Mouse (Mus musculus): ENCODE measurements around the gene Fgfr2. TPM values are rescaled to one million over a fixed set of nuclear protein-coding genes. Genes with fewer than 3 reads are reported as not detected.

Fgfr2 gene
- polyA plus RNA-seq, 1 experiment: 12.0 TPM

- no peak overlapping the region for H3K4me3 ChIP-seq (ENCODE audit: insufficient read depth, low read depth, low read length)
- H3K4me1 ChIP-seq (ENCODE audit: control insufficient read depth, insufficient read depth, insufficient read length, low read length): peaks cover 20% of the 10 kb centered on the region
- H3K27ac ChIP-seq (replicated peaks; ENCODE audit: low read depth, low read length): no peak overlapping the region
Observed at GRCm38 (mm10) chr7:133083936-133084614, 39.1 kb downstream of the Fgfr2 start.

DNA sequence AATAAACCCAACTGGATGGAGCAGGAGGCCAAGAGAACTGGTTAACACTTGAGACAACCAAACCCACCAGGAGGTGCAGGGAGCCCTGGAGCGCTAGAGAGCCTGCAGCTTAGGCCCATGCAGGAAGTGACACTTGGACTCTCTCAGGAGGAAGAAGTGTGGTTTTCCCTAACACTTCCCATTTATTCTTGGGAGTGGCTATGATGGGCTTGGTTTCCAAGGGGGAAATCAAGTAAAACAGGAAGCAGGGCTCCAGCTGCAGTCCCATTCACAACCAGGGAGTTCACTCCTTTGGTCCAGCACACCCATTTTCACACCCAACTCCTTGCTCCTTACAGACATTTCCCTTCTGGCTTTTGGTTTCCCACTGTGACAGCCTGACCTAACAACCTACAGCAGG, 44.2 kb downstream of the Fgfr2 start:
- Histone ChIP-seq H3K27ac (replicated peaks; ENCODE audit: low read depth, low read length) (no peak overlapping the region), H3K4me3 (ENCODE audit: insufficient read depth, low read depth, low read length) (no peak overlapping the region), H3K4me1 (ENCODE audit: control insufficient read depth, insufficient read depth, insufficient read length, low read length) (peaks cover 14% of the 10 kb centered on the region; the same call in 1 of the 2 replicates)

GRCm38 (mm10) chr7:133074462-133075133, 48.6 kb downstream of the Fgfr2 start:
- Histone ChIP-seq H3K4me1 (ENCODE audit: control insufficient read depth, insufficient read depth, insufficient read length, low read length) (peaks cover 13% of the 10 kb centered on the region; the same call in 1 of the 2 replicates), H3K27ac (replicated peaks; ENCODE audit: low read depth, low read length) (no peak overlapping the region)

DNA sequence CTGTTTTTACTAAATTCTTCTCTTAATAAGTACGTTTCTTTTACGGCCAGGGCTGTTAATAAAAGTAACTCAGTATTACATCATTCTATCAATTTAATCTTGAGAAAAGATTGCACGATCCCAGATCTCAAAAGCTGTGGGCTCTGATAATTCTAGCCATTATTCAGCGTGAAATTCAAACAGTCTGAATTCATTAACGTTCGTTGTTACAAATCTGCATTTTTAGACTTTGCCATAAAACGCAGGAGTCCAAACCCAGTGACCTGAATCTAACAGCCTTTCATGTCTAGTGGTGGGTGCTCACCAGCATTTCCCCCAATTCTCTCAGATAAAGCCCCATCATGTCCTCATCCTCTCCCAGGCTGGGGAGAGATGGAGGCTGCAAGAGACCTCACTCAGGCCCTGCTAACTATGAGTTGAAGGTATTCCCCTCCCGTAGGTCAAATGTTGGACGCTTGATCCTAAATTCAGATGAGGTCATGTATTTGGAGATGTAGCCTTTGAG, 50.0 kb downstream of the Fgfr2 start:
- H3K27ac ChIP-seq (replicated peaks; ENCODE audit: low read depth, low read length): no peak overlapping the region
- H3K4me3 ChIP-seq (ENCODE audit: insufficient read depth, low read depth, low read length): no peak overlapping the region
- peaks cover 7% of the 10 kb centered on the region; the same call in 1 of the 2 replicates for H3K4me1 ChIP-seq (ENCODE audit: control insufficient read depth, insufficient read depth, insufficient read length, low read length)

More at GRCm38 (mm10) chr7:133074462-133075133, 48.6 kb downstream of the Fgfr2 start:
- no peak overlapping the region for H3K4me3 ChIP-seq (ENCODE audit: insufficient read depth, low read depth, low read length)

DNA sequence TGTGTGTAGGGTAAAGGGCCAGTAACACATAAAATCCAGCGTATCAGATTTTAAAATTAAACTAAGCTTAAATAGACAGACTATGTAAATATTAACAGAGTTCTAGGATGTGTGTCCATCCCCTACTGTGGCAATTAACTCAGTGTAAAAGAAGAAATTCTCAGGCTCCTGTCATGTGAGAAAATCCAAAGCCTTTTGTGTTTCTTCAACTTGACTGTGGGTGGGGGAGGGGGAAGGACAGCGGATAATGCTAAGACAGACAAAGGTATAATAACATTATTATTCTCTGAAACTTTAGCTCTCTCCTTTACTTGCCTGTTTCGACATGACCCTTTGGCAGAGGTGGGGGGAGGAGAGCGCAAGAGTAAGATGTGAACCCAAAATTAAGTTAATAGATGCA, 50.6 kb downstream of the Fgfr2 start:
- Histone ChIP-seq H3K27ac (replicated peaks; ENCODE audit: low read depth, low read length) (no peak overlapping the region), H3K4me1 (ENCODE audit: control insufficient read depth, insufficient read depth, insufficient read length, low read length) (peaks cover 7% of the 10 kb centered on the region; the same call in 1 of the 2 replicates), H3K4me3 (ENCODE audit: insufficient read depth, low read depth, low read length) (no peak overlapping the region)

DNA sequence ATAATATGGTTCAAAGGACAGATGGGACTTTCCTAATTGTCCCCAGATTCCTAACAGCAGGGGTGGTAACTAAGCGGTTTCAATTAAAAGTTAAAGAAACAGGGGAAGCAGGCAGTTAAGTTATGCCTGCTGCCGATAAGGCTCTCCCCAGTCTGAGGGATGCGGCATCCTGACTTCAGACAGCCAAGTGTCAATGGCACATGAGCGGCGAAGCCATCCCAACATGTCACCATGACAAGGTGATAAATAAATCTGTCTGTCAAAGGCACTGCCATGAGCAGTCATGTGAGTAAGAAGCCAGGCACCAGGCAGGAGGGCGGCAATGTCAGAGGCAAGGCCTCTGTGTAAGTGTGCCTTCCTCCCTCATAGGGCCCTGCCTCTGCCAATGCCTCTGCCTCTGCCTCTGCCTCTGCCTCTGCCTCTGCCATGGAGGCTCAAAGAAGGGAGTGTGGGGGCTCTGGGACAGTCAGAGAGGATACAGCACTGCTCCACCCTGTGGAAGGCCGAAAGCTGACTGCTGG, 55.8 kb downstream of the Fgfr2 start:
- H3K4me1 ChIP-seq (ENCODE audit: control insufficient read depth, insufficient read depth, insufficient read length, low read length): 0 out of 2 replicates have a peak, but pooled peaks cover 5% of the 10 kb centered on the region
- no peak overlapping the region for H3K4me3 ChIP-seq (ENCODE audit: insufficient read depth, low read depth, low read length)
- no peak overlapping the region for H3K27ac ChIP-seq (replicated peaks; ENCODE audit: low read depth, low read length)

- H3K4me1 ChIP-seq (ENCODE audit: control insufficient read depth, insufficient read depth, insufficient read length, low read length): 0 out of 2 replicates have a peak, but pooled peaks cover 5% of the 10 kb centered on the region
- no peak overlapping the region for H3K27ac ChIP-seq (replicated peaks; ENCODE audit: low read depth, low read length)
- no peak overlapping the region for H3K4me3 ChIP-seq (ENCODE audit: insufficient read depth, low read depth, low read length)
Observed at GRCm38 (mm10) chr7:133066776-133067175, 56.4 kb downstream of the Fgfr2 start.

GRCm38 (mm10) chr7:133062055-133062454, 61.1 kb downstream of the Fgfr2 start:
- peaks cover 23% of the 10 kb centered on the region for H3K4me1 ChIP-seq (ENCODE audit: control insufficient read depth, insufficient read depth, insufficient read length, low read length)
- no peak overlapping the region for H3K27ac ChIP-seq (replicated peaks; ENCODE audit: low read depth, low read length)
- no peak overlapping the region for H3K4me3 ChIP-seq (ENCODE audit: insufficient read depth, low read depth, low read length)

- Histone ChIP-seq H3K27ac (replicated peaks; ENCODE audit: low read depth, low read length) (no peak overlapping the region), H3K4me1 (ENCODE audit: control insufficient read depth, insufficient read depth, insufficient read length, low read length) (peaks cover 23% of the 10 kb centered on the region), H3K4me3 (ENCODE audit: insufficient read depth, low read depth, low read length) (no peak overlapping the region)
Observed at GRCm38 (mm10) chr7:133060170-133060569, 63.0 kb downstream of the Fgfr2 start.

GRCm38 (mm10) chr7:133059517-133060104, 63.5 kb downstream of the Fgfr2 start:
- Histone ChIP-seq H3K4me1 (ENCODE audit: control insufficient read depth, insufficient read depth, insufficient read length, low read length) (peaks cover 23% of the 10 kb centered on the region), H3K4me3 (ENCODE audit: insufficient read depth, low read depth, low read length) (no peak overlapping the region), H3K27ac (replicated peaks; ENCODE audit: low read depth, low read length) (no peak overlapping the region)

DNA sequence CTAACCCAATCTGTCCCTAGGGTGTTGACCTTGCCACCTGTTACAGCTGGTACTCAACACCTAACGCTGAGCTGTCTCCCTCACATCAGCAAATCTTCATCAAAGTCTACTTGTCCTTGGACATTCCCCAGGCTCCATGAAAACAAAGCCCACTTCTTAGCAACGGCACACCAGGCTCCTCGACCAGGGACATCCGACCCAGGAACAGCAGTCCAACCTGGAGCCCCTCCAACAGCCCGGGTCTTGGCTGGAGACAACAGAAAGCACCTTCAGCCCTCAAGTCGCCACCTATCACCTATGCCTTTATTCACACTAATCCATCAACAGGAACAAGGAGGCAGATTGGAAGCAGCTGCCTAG, 64.0 kb downstream of the Fgfr2 start:
- H3K4me1 ChIP-seq (ENCODE audit: control insufficient read depth, insufficient read depth, insufficient read length, low read length): peaks cover 23% of the 10 kb centered on the region
- peak overlapping the region; percentile 9; the same call in 1 of the 2 replicates for H3K27ac ChIP-seq (replicated peaks; ENCODE audit: low read depth, low read length)
- H3K4me3 ChIP-seq (ENCODE audit: insufficient read depth, low read depth, low read length): no peak overlapping the region

GRCm38 (mm10) chr7:133058496-133059149, 64.5 kb downstream of the Fgfr2 start:
- Histone ChIP-seq H3K27ac (replicated peaks; ENCODE audit: low read depth, low read length) (peak overlapping the region; percentile 9; the same call in 1 of the 2 replicates), H3K4me1 (ENCODE audit: control insufficient read depth, insufficient read depth, insufficient read length, low read length) (peaks cover 23% of the 10 kb centered on the region), H3K4me3 (ENCODE audit: insufficient read depth, low read depth, low read length) (no peak overlapping the region)

- no peak overlapping the region for H3K4me3 ChIP-seq (ENCODE audit: insufficient read depth, low read depth, low read length)
- H3K27ac ChIP-seq (replicated peaks; ENCODE audit: low read depth, low read length): no peak overlapping the region
- H3K4me1 ChIP-seq (ENCODE audit: control insufficient read depth, insufficient read depth, insufficient read length, low read length): peaks cover 29% of the 10 kb centered on the region
Observed at GRCm38 (mm10) chr7:133056924-133057323, 66.2 kb downstream of the Fgfr2 start.

DNA sequence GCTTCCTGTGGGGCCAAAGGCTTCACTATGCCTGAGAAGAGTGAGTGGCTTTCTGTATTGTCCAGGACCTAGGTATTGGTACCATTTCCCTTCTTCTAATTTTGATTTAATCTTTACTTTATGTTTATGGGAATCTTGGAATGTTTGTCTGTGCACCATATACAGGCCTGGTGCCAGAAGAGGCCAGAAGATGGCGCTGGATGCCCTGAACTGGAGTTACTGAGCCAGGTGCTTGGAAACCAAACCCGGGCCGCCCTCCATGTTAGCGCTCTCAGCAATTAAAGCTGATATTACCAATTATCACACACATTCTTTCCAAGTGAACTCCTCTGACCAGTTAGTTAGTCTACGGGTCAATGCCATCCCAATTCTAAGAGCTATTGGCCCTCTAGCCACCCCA, 68.7 kb downstream of the Fgfr2 start:
- H3K27ac ChIP-seq (replicated peaks; ENCODE audit: low read depth, low read length): no peak overlapping the region
- H3K4me3 ChIP-seq (ENCODE audit: insufficient read depth, low read depth, low read length): no peak overlapping the region
- H3K4me1 ChIP-seq (ENCODE audit: control insufficient read depth, insufficient read depth, insufficient read length, low read length): peaks cover 20% of the 10 kb centered on the region

- H3K4me1 ChIP-seq (ENCODE audit: control insufficient read depth, insufficient read depth, insufficient read length, low read length): peaks cover 17% of the 10 kb centered on the region
- no peak overlapping the region for H3K27ac ChIP-seq (replicated peaks; ENCODE audit: low read depth, low read length)
- no peak overlapping the region for H3K4me3 ChIP-seq (ENCODE audit: insufficient read depth, low read depth, low read length)
Observed at GRCm38 (mm10) chr7:133053757-133054156, 69.4 kb downstream of the Fgfr2 start.
